Mouse (Mus musculus) ovary, adult 2 months (tissue): Measurements from ENCODE around the gene Olfr149. TPM values are rescaled to one million over a fixed set of nuclear protein-coding genes. Genes with fewer than 3 reads are reported as not detected.

Source experiments
- polyA plus RNA-seq: library from polyadenylated mRNA; depleted of rRNA; stranded (reverse); fragments of >200 nt; gene quantifications from 2 replicates; pipeline ENCODE4 v1.2.3, GENCODE M21; 2012; rRNA removed

The Olfr149 gene
- not detected in 2 replicates for polyA plus RNA-seq

GRCm38 (mm10) chr9:39707017-39707416, at the start of gene Olfr149:
Olfr149 (minus strand) TSS chr9:39707117.

GRCm38 (mm10) chr9:39745949-39746348, 39.0 kb upstream of the Olfr149 start, which contains the start of gene Olfr967:
Olfr967 (plus strand) TSS chr9:39746249.

GRCm38 (mm10) chr9:39730678-39731077, 23.8 kb upstream of the Olfr149 start, which contains the start of gene Olfr150:
Olfr150 (plus strand) TSS chr9:39730978.

GRCm38 (mm10) chr9:39711053-39711452, 4.1 kb upstream of the Olfr149 start, which contains the start of gene Olfr965:
Olfr965 (plus strand) TSS chr9:39711353.

GRCm38 (mm10) chr9:39666905-39667304, 40.0 kb downstream of the Olfr149 start, which contains the start of gene Olfr963:
Olfr963 (plus strand) TSS chr9:39667205.

Other genes with a start within 250 kb of the Olfr149 start
- gene Olfr955, start 235.2 kb downstream of the Olfr149 start, polyA plus RNA-seq: not detected in 2 replicates
- not detected in 2 replicates for gene Olfr44, start 213.1 kb downstream of the Olfr149 start, polyA plus RNA-seq
- not detected in 2 replicates for gene Olfr957, start 191.3 kb downstream of the Olfr149 start, polyA plus RNA-seq
- not detected in 2 replicates for gene Olfr958, start 153.1 kb downstream of the Olfr149 start, polyA plus RNA-seq
- gene Olfr959, start 131.5 kb downstream of the Olfr149 start, polyA plus RNA-seq: not detected in 2 replicates
- gene AW551984, start 102.7 kb downstream of the Olfr149 start, polyA plus RNA-seq: 2.6 and 7.9 TPM in 2 replicates
- not detected in 2 replicates for gene Olfr148, start 96.5 kb downstream of the Olfr149 start, polyA plus RNA-seq
- not detected in 2 replicates for gene Olfr960, start 85.7 kb downstream of the Olfr149 start, polyA plus RNA-seq
- not detected in 2 replicates for gene Olfr961, start 62.0 kb downstream of the Olfr149 start, polyA plus RNA-seq
- not detected in 2 replicates for gene Olfr963, start 39.9 kb downstream of the Olfr149 start, polyA plus RNA-seq
- gene Olfr965, start 4.2 kb upstream of the Olfr149 start, polyA plus RNA-seq: not detected in 2 replicates
- not detected in 2 replicates for gene Olfr150, start 23.9 kb upstream of the Olfr149 start, polyA plus RNA-seq
- gene Olfr967, start 39.1 kb upstream of the Olfr149 start, polyA plus RNA-seq: not detected in 2 replicates
- not detected in 2 replicates for gene Olfr968, start 76.1 kb upstream of the Olfr149 start, polyA plus RNA-seq
- gene Olfr969, start 83.8 kb upstream of the Olfr149 start, polyA plus RNA-seq: not detected in 2 replicates
- gene Olfr970, start 101.7 kb upstream of the Olfr149 start, polyA plus RNA-seq: not detected in 2 replicates
- not detected in 2 replicates for gene Olfr971, start 129.8 kb upstream of the Olfr149 start, polyA plus RNA-seq
- gene Olfr972, start 159.3 kb upstream of the Olfr149 start, polyA plus RNA-seq: not detected in 2 replicates
- gene Olfr229, start 200.2 kb upstream of the Olfr149 start, polyA plus RNA-seq: not detected in 2 replicates
- gene Olfr974, start 230.4 kb upstream of the Olfr149 start, polyA plus RNA-seq: not detected in 2 replicates
- gene Olfr975, start 244.9 kb upstream of the Olfr149 start, polyA plus RNA-seq: 0.08 TPM in 1 of 2 replicates, not detected in the other